Mouse (Mus musculus): ENCODE measurements at regions not wholly inside any gene's neighbourhood (a gene's known extent, or its start where the extent isn't known, plus 50 kb on each side); places are given as distances from the start of the nearest gene placed in this dataset.

DNA sequence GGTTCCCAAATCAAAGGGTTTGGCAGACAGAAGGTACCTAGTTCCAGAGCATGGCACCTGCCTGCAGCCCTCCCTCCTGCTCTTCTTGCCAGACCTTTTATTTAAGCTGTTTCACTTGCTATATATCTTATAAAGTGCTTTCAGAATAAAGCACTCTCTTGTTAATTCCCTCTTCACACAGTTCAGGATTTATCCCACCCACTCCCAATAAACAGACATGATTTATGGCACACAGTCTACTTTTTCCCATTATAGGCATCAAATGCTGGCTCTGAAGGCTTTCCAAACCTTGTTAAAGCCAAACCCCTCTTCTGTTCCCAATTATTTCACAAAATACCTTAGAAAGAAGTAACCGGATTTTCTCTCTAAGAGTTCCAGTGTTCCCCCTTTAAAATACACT is 226.6 kb downstream of the Dnajb9 start:
- no peak for TF ChIP-seq CTCF (IDR thresholded peaks at IDR 0.05; ENCODE audit: extremely low read depth, insufficient read depth, low read length)
- TF ChIP-seq POLR2A (IDR thresholded peaks at IDR 0.05; ENCODE audit: extremely low read depth, insufficient read depth, low read length), result no peak

Data from cortical plate, adult 2 months (tissue).